Mouse (Mus musculus): ENCODE measurements around the gene Aco2. TPM values are rescaled to one million over a fixed set of nuclear protein-coding genes. Genes with fewer than 3 reads are reported as not detected.
A peak's percentile ranks its signal among the peaks of the same experiment; 100 is the strongest.

Gene Aco2
- polyA plus RNA-seq, 2 experiments from 2014 or later: 94.3 to 166 TPM

DNA sequence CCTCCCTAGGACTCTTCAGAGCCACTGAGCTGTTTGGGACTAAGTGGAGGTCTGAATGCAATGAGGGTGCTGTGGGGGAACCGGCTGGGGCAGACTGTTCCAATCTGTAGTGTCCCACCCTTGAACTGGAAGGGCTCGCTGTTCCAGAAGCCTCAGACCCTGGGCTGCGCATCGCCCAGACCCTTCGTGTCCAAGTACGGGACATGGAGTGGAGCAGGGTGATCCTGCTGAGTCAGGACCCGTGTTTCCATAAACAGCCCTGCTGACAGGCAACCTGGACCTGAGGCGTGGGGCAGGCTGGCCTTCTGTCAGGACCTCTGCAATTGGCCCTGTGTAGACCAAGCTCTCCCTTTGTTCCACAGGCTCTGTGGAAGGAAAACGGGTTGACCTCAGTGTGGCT, 25.4 kb upstream of the Aco2 start:
- ATAC-seq: no peak

DNA sequence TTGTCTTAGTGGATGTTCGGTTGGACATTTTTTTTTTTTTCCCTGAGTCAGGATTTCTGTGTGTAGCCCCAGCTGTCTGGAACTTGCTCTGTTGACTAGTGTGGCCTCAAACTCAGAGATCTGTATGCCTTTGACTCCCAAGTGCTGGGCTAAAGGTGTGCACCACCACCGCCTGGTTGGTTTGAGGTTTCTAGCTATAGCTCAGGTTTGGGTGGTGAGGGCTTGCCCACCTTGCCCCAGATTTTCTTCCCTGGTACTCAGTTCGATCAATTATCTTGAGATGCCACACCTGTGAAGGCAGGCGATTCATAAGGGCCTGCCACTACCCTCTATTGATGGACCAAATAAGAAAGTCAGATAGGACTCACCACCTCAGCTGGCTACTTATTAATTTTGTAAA, 24.9 kb upstream of the Aco2 start:
- ATAC-seq: no peak

DNA sequence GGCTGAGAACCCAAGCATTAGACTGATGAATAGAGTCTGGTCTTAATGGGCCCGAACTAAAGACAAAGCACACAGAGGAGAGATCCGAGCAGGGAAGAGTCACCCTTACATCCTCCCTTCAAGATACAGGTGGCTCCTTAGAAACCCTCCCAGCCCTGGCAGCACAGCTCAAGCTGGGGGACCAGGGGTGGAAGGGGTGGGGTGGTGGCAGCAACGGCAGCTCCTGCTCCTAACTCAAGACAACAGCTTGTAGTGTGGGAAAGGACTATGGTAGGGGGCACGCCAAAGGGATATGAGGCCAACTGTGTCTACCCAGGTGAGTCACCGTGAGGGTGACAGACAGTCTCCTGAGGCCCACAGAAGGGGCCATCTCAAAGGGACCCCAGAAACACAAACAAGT, 24.2 kb upstream of the Aco2 start:
- no peak for ATAC-seq

DNA sequence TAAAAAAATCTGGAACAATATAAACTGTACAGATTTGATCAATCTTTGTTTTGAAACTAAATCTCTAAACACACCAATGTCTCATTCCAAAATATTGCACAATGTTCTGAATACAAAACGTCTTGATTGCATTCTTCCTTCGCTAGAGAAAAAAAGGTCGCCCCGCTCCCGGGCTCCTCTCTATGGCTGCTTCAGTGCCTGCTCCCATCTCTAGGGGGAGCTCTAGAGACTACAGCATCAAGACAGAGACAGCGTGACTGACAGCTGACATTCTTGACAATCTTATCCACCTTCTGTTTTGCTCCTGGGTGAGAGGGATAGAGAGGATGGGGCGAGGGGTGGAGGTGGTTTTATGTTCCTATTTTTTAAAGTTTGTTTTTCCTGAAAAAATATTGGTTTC, 23.8 kb upstream of the Aco2 start:
- peak; percentile 92 for ATAC-seq

DNA sequence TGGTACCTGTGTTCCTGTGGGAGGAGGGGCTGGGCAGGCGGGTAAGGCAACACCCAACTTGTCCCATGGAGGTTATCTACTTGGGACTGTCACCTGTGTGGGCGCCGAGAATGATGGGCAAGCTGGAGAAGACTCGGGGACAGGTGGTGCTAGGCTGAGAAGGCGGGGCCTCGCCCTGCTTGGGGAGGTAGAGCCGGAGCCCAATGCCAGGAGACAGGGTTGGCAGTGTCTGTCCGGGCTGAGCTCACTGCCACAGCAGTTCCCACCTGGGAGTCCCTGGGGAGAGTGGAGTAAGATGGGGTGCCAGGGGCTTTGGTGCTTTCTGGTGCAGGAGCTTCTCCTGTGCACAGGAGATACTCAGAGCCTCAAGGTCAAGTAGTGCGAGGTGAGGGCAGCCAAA, 23.0 kb upstream of the Aco2 start:
- ATAC-seq: no peak

DNA sequence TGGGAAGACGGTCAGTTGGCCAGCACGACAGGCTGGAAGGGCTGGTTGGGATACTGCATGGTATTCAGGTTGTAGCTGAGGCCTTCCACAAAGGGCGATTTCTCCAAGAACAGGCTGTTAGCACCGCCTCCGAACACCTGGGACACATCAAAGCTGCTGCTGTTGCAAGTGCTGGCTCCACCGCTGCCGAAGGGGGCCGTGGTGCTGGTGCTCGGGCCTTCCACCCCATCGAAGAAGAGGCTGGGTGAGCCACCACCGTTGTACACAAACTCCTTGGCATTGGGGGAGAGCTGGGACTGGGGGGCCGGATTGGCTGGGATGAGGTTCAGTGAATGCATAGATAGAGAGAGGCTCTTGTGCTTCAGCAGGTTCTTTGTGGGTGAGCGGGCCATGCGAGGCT, 21.4 kb upstream of the Aco2 start:
- ATAC-seq: no peak

DNA sequence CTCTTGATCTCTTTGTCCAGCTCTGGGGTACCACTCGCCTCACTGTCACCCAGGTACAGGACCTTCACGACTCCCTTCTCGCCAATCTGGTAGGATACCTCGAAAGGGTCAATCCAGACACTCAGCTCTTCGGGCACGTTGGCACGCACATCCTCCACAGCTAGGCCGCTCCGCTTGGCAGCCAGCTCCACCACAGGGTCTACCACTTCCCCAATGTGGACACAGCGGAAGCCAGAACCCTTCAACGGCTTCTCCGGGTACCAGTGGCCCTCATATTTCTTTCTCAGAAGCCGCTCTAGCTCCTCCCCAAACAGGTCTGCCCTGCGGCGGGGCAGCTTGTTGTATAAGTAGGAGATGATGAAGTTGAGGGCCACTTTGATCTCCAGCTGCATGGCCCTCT, 20.7 kb upstream of the Aco2 start:
- ATAC-seq: no peak

DNA sequence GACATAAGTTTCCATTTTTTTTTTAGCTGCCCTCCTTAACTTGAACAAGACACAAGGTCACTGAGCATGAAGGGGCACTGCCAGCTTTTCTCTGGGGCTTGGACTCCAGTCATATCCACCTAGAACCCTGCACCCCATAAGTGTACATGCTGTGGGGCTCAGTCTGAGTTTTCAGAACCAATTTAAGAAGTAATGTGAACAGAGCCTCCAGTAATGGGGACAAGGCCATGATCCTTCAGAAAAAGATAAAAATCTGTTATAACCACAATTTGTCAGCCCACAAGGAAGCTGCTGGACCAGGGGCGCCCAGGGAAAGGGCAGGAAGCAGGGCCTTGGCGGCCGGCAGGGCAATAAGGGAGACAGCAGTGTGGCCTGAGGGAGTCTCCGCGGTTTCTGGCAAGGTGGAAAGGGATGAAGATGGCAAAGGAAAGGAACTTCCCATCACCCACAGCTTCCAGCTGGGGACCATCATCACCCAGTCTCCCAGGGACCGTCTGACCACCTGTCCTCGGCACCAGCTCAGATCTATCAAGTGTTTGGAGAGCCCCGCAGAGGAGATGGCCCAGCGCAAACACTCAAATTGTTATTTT, 19.6 kb upstream of the Aco2 start:
- ATAC-seq: no peak

DNA sequence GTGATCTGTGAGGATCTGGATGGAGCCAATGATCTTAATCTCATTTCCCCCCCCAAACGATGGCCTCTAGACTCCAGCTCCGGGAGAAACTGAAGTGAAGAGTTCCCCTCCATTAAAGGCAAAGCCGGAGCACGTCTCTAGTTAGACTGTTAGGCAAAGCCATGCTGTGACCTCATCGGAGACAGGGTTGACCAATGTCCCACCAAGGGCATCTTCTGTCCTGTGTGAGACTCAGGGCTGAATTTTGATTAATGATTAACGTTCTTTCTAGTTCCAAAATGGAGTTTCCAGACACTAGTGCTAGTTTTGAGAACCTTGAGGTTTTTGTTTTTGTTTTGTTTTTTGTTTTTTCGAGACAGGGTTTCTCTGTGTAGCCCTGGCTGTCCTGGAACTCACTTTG, 19.0 kb upstream of the Aco2 start:
- no peak for ATAC-seq

DNA sequence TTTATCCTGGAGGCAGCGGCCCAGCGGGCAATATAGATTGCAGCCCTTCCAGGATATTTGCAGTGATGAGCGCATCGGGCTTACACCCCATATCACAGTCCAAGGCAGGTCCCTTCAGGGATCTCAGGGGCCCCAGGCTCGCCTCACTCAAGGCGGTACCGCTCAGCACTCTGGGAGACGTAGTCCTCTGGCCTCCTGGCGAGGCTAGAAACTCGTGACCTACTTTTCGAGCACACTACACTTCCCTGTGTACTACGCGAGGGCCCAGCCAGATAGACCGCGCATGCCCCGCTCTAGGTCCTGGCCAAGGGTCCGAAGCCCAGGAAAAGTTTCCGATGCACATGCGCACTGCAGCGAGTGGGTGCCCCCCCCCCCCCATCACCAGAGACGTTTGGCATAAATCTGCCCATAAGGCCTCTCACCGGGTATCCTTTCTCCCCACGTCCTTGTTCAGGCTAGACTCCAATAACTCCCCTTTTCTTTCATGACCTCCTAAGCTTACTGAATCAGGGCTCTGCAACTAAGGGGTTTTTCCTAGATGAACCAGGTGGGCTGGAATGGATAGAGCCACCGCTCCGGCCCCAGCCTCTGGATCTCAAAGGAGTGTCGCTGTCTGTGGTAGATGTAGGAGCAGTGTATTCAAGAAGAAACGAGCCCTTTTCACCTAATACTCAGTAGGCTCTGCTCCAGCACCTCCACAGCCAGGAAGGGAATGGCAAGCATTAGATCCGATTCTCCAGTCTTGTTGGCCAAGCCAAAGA, 15.9 kb upstream of the Aco2 start:
- peak; percentile 56 for ATAC-seq

DNA sequence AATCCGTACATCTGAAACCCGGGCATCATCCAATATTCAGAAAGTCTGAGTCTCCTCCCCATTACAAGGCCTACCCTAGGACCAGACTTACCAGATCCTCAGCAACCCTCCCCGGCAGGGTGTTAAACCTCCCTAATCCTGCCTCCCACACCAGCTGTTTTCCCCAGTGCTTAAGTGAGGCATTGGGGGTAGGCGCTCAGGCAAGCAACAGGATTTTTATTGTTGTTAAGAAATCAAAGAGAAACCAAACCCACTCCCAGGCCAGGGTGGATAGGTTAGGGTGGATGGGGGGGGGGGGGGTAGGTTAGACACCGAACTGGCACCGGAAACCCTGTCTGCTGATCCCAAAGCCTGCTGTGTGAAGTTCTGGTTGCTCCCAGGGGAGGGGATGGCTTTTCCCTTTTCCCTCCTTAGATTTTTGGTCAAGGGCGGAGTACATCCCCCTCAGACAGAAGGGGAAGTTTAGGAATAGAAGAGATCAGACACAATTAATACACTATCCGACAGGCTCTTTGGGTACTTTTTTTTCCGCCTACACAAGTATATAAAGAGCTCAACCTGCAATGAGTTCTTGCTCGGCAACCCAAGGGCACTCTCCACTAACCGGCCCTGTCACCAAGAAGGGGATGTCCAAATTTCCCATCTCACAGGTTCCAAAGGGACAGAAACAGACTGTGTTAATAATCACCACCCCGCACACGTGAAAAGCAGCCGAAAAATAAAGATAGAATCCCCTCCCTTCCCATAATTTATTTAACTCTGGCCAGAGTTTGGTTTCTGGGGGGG, 15.0 kb upstream of the Aco2 start:
- ATAC-seq: no peak

DNA sequence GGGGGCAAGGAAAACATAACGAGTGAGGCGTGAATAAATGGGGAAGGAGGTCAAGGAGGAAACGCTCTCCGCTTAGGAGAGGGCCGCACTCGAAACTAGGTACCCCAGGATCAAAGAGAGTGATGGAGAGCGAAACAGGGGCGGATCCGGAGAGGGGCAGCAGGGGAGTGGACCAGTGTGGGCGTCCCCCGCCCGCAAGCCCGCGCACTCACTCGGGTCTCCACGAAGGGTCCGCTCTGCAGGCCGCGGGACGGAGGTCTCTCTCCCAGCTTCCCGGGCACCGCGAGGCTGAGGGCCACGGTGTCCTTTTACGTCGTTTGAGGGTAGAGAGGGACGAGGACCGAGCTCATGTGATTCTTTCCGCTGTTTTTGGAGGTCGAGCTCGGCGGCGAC, 14.4 kb upstream of the Aco2 start:
- ATAC-seq: no peak

DNA sequence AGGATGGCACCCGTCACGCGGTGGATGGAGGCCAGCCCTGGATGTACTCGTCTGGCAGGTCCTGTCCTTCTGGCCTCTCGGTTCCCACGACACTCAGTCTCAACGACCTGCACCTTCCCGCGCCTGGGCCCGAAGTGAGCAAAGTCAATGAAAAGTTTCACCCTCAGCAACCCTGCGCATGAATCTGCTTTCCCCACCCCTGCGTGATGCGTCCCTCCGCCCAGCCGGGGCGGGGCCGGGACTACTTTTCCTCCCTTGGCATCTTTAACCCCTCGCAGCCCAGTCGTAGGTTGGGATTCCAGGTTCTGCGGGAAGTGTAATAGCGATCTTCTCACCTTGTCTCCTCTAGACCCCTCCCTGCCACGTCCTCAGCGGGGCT, 14.0 kb upstream of the Aco2 start:
- ATAC-seq: peak; percentile 25

DNA sequence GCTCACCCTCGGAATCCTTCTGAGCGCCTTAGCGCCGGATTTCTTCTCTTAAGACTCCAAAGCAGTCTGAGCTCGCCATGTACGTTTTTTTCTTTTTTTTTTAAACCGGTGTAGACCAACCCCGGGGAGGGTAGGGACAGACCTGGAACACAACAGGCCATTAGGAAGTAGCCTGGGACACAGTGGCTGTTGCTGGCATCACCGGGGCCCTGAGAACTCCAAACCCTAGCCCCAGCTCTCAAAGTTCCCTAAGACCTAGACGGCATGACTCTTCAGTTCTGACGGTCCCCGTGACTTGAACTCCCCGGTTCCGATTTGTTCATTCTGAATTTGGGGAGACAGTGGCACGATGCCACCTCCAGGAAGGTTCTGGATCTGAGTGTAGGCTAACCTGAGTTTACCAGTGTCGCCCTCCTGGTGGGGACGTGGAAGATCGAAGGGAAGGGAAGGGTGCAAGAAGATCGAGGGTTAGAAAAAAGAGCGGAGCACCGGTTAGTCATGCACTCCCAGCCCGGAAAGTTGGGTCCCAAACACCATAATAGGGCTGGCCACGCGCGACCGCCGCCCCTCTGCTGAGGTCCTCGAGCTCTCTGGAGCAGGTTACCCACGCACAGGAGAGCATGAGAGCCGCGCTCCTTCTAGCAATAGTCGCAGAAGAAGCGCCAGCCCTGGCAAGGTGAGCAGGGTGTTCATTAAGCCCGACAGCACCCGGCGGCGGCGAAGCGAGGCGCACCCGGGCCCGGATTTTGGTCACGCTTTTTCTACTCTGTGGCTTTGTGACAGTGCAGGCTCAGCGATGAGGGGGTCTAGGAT, 13.4 kb upstream of the Aco2 start, which contains the start of gene Tob2:
Tob2 (minus strand) TSS at position 280 of the 813 bp plus-strand sequence.
- peak; percentile 13 for ATAC-seq

DNA sequence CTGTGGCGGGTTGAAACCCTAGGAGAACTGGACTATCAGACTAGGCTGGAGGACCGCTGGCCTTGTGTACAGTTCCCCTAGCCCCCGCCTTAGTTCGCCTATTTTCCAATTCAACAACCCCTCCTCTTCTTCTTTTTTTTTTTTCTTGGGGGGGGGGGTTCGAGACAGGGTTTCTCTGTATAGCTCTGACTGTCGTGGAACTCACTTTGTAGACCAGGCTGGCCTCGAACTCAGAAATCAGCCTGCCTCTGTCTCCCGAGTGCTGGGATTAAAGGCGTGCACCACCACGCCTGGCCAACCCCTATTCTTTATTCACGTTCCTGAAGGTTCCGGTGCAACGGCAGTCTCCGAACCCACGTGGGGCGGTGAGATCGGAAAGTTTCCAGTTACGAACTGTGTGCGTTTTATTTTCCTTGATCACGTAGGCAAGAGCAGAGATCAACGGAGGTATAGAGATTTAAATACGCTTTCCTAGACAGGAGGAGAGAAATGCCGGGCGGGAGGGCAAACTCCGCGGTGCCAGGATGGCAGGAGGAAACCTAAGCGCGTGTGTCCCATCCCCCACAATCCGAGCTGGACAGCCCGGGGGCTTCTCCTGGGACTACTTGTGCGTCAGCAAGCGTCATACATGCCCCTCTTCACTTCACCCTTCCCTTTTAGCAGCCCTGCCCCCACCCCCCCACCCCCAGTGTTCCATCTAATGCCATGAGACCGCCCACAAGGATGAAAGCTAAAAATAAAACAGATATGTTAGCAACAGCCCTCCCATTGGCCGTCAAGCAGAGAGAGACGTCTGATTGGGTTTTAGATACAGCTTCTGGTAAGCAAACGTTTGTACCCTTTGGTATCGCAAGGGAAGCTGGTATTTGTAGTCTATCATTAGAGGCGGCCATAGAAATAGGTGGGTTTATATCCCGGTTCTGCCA, 12.5 kb upstream of the Aco2 start:
- peak; percentile 75 for ATAC-seq

DNA sequence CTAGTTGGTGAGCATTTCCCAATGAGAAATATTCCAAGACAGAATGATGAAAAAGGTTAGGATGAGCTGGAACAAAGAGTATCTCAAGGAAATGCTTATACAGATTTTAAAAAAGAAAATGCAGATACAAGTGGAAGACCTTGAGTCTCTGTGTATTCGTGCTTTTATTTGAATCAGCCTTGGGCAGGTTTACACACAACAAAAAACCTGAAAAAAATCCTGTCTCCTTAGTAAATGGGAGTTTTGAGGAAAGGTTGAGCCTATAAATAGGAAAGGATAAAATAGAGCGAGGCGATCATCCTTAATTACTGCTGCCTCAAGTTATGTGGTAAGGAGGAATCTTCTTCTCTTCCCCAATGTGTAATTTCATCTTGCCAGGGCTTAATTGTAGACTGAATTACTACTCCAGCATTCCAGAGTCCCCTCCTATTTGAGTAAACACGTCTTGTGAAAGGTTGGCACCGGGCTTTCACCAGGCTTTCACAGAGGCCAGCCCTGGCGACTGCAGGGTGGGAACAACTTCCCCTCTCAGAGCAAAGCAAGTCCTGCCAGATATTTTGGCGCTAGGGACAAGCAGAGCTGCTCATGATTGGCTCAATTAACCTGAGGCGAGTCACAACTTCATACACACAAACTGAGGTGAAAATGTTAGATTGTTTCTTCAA, 11.5 kb upstream of the Aco2 start:
- no peak for ATAC-seq

DNA sequence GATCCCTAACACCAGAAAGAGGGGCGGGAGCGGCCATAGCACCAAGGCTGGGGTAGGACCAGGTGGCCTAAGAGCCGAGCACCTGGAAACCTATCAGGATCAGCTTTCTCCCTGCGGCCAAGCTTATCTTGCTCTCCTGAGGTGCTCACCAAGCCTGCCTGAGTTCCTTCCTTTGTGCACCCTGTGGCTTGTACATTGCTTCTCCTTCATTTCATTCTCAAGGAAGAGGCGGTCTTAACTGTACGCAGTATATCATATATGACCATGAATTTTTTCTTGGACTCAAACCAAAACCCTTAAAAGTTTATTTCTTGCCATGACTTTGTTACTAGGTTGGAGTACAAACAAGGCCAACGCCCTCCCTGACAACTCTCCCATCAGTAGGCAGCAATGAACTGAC, 7.9 kb upstream of the Aco2 start:
- ATAC-seq: no peak

DNA sequence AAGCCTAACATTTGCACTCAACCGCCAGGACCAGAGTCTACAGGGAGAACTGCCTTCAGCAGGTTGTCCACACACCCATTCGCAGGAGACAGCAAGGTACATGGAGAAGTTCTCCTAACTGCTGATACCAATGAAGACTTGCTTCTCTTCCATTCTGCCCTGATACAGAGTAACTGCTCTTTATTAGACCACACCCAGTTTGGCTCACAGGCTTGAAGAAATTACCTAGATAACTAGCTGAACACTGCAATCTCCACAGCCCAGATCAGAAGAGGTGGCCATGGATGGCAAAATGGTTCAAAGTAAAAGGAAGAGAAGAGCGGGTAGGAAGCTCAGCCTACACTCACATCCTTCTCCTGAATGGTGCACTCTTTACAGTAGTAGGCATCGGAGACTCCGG, 2.1 kb upstream of the Aco2 start:
- ATAC-seq: no peak

DNA sequence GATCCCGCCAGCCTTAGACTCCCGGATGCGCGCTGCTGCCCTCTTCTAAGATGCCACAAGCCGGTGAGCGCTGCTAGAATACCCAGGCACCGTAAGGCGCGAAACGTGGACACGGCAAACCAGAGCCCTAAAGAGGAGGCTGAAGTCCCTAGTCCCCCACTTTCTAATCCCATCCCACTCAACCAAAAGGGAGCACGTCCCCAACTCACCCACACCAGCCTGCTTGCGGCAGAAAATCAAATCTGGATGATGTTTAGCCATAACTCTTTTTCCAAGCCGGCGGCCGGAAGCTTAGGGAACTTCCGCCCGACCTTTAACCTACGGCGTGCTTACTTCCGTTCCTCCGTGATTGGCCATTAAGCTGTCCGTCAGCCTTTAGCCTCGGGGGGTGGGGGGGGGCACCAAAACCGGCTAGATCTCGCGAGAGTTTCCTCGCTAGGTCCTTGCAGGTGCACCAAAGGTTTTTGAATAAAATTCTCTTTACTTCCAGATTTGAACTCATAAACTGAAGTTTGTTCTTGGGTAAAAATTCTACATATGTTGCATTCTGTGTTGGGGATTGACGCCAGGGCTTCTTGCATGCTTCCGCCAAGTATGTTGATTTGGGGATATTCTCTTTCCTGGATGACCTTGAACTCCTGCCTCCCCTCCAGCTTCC, 376 bp upstream of the Aco2 start, which contains the start of gene Phf5a:
Phf5a (minus strand) TSS at position 308 of the 658 bp plus-strand sequence.
- ATAC-seq: peak; percentile 88

DNA sequence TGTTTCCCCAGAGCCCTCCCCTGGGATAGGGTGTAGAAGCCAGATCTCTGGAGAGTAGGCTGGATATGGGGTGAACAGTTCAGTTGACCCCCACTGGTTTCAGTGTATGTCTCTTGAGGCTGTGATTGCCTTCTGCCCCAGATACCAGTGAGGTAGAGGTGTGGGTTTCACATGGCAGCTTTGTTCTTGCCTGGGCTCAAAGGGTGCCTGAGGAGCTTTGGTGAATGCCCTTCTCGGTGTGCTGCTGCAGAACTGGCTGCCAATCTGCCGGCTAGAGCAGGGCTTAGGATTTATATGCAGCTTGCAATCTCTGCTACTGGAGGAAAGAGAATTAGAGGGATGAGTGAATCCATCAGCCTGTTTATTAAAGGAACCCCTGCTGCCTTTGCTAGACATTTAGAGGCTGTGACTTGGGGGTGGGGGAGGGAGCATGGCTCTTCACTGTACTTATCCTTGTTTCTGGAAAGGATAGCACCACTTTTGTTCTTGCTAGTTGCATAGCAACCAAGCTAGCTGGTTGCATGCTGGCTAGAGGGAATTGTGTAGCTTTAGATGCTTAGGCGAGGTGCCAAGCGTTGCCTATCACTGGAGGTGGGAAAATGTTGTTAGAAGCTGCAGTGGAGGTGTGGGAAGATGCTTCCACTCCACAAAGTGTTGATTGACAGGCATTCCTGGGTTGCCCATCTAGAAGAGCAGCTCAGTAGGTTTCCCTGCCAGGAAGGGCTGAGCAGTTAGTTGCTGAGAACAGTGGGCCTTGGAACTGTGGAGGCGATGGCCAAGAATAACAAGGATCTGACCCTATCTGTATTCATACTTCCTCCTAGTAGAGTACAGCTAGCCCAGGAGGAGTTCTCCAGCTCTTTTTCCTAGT, 7.7 kb downstream of the Aco2 start:
- no peak for ATAC-seq

Data from CD4-positive, CD25-positive, alpha-beta regulatory T cell, adult 4 months (primary cell).